Comparison of ENCODE assay signal across 27 mouse cellular contexts in the genomic region with DNA sequence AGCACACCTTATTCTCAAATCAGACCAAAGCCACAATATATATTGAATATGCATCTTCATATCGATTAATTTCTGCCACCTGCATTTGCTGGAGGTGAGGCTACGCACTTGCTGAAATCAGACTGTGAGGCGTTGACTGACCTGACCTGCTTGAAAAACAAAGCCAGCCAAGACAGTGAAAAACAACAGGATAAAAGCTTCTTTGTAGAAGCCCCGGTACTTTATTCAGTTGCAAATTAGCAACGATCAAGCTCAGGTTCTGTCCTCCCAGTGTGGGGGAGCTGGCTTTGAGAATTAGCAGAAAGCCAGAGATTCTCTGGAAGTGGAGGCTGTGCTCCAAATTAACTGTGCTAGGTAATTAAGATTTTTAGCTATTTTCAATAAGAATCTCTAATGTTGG.
DNase-seq lines count a peak whose midpoint lies in the region; ATAC-seq and TF ChIP-seq lines count a peak whose summit lies in the region.
"Had no signal": no experiment of that assay in that cellular context is flagged by ENCODE, and none has a peak within 500 bp of the region (broad histone marks: within the 10 kb centered on the region; RNA-seq: fewer than 3 reads in every experiment).

No protein-coding gene starts in this region.

- H3K36me3 ChIP-seq in E14TG2a.4 (ENCODE audit: insufficient read depth, low read length) = peaks cover 13% of the 10 kb centered on the region
- H3K36me3 ChIP-seq in midbrain, embryonic 14.5 days (ENCODE audit: control insufficient read depth, insufficient read depth, low read length) = no peaks in the 10 kb centered on the region
- H3K36me3 ChIP-seq: embryonic facial prominence, embryonic 13.5 days; embryonic facial prominence, embryonic 15.5 days; forebrain, embryonic 15.5 days; G1E had no signal

- no peak for ATAC-seq in midbrain, embryonic 14.5 days (ENCODE audit: low FRiP score, low TSS enrichment)
- no peak for ATAC-seq in erythroblast, adult 5-6 weeks (replicated peaks; ENCODE audit: low FRiP score, poor library complexity, severe bottlenecking)
- ATAC-seq: activated CD4-positive, CD25-positive, alpha-beta regulatory T cell, adult 4 months; CD4-positive, CD25-positive, alpha-beta regulatory T cell, adult 4 months; forebrain, embryonic 13.5 days; forebrain, embryonic 15.5 days; forebrain, postnatal 0 days; Patski had no signal

- H3K9ac ChIP-seq in midbrain, embryonic 14.5 days (replicated peaks; ENCODE audit: low read length) = no peak overlapping the region
- H3K9ac ChIP-seq: embryonic facial prominence, embryonic 13.5 days; embryonic facial prominence, embryonic 15.5 days; forebrain, embryonic 13.5 days; forebrain, embryonic 15.5 days; forebrain, postnatal 0 days had no signal

- no peaks in the 10 kb centered on the region for H3K27me3 ChIP-seq in E14TG2a.4 (ENCODE audit: insufficient read depth, low read length)
- no peaks in the 10 kb centered on the region for H3K27me3 ChIP-seq in midbrain, embryonic 14.5 days (ENCODE audit: control insufficient read depth, insufficient read depth, low read length)
- H3K27me3 ChIP-seq: CH12.LX; embryonic facial prominence, embryonic 13.5 days; embryonic facial prominence, embryonic 15.5 days; forebrain, embryonic 13.5 days; forebrain, embryonic 15.5 days; Patski had no signal

- H3K4me1 ChIP-seq in E14TG2a.4 (replicated peaks; ENCODE audit: low read depth, low read length) = peaks cover 20% of the 10 kb centered on the region
- H3K4me1 ChIP-seq in midbrain, embryonic 14.5 days (ENCODE audit: control insufficient read depth, insufficient read depth, low read length) = no peaks in the 10 kb centered on the region
- H3K4me1 ChIP-seq: embryonic facial prominence, embryonic 13.5 days; embryonic facial prominence, embryonic 15.5 days; forebrain, embryonic 13.5 days; forebrain, embryonic 15.5 days had no signal

- WGBS in midbrain, embryonic 14.5 days = 56% methylated on average over 5 of the region's 5 CpGs

- TF ChIP-seq CTCF in E14TG2a.4 (conservative IDR thresholded peaks at IDR 0.05; ENCODE audit: low read length) = no peak

- H3K9me3 ChIP-seq in E14TG2a.4 (ENCODE audit: low read length) = peaks cover 44% of the 10 kb centered on the region
- H3K9me3 ChIP-seq in midbrain, embryonic 14.5 days (ENCODE audit: control insufficient read depth, low read length) = 0 out of 2 replicates have a peak, but pooled peaks cover 3% of the 10 kb centered on the region
- H3K9me3 ChIP-seq: embryonic facial prominence, embryonic 15.5 days; G1E had no signal

- no peak overlapping the region for H3K27ac ChIP-seq in midbrain, embryonic 14.5 days (replicated peaks; ENCODE audit: low read depth, low read length)
- H3K27ac ChIP-seq: embryonic facial prominence, embryonic 13.5 days; embryonic facial prominence, embryonic 15.5 days; forebrain, embryonic 13.5 days; forebrain, embryonic 15.5 days had no signal

- DNase-seq in ES-CJ7 (ENCODE audit: low read depth, low spot score) (peak; percentile 79), R1 (ENCODE audit: low read depth, low spot score) (peak; percentile 93), adipocyte (ENCODE audit: low spot score) (no peak)
- DNase-seq in midbrain, embryonic 14.5 days = no peak
- DNase-seq: adrenal gland, adult 2 months; adrenal gland, postnatal 10 days; adrenal gland, postnatal 25 days; B cell, adult 2 months; cerebellum, adult 11 months; cerebellum, adult 18-20 months; cerebellum, adult 8-10 months; cerebellum, adult 9-11 months; cerebellum, postnatal 14 days; cerebellum, postnatal 36 days; embryo, embryonic 11 days; forebrain, postnatal 0 days had no signal

- no peak overlapping the region for H3K4me2 ChIP-seq in midbrain, embryonic 14.5 days (ENCODE audit: low read length)
- H3K4me2 ChIP-seq: embryonic facial prominence, embryonic 13.5 days; embryonic facial prominence, embryonic 15.5 days; forebrain, embryonic 13.5 days; forebrain, embryonic 15.5 days had no signal

- peak overlapping the region; percentile 26; the same call in 1 of the 2 replicates for H3K4me3 ChIP-seq in E14TG2a.4 (replicated peaks; ENCODE audit: low read length)
- no peak overlapping the region for H3K4me3 ChIP-seq in midbrain, embryonic 14.5 days (replicated peaks; ENCODE audit: low read depth, low read length)
- H3K4me3 ChIP-seq: embryonic facial prominence, embryonic 13.5 days; embryonic facial prominence, embryonic 15.5 days; forebrain, embryonic 13.5 days; forebrain, embryonic 15.5 days had no signal

Comparison
In these comparisons a context has a peak if more than half of its experiments do, and no peak if none do; other contexts are left out.
1. DNase-seq: peak in ES-CJ7 (single experiment) and R1 (single experiment); none in adipocyte (single experiment) and midbrain, embryonic 14.5 days (single experiment).